Mouse (Mus musculus) cerebellum, adult 2 months (tissue): ENCODE measurements around the gene Zfp61. TPM values are rescaled to one million over a fixed set of nuclear protein-coding genes. Genes with fewer than 3 reads are reported as not detected.

ENCODE experiments used
- DNase-seq, 2 experiments: peaks; one replicate each; pipeline ENCODE4 v3.0.0; 2021
- H3K27ac ChIP-seq: fragments of 200-500 bp; 2 replicates; pipeline ENCODE4 v1.5.1; 2012; ENCODE audit warnings: low read length, control low read depth, inconsistent platforms; ENCODE audit not compliant: insufficient read depth
- H3K27me3 ChIP-seq: fragments of 200-500 bp; 2 replicates; pipeline ENCODE4 v1.6.1; 2012; ENCODE audit warnings: inconsistent platforms, mild to moderate bottlenecking, low read length, moderate library complexity; ENCODE audit not compliant: control insufficient read depth, insufficient read depth
- H3K4me1 ChIP-seq: fragments of 200-500 bp; 2 replicates; pipeline ENCODE4 v1.6.1; 2011; ENCODE audit warnings: low read length; ENCODE audit not compliant: control insufficient read depth, insufficient read depth
- H3K4me3 ChIP-seq: fragments of 200-500 bp; replicated peaks from 2 replicates; pipeline ENCODE3; 2011; ENCODE audit warnings: mild to moderate bottlenecking, low read depth, low read length, control low read depth; ENCODE audit not compliant: insufficient read depth
- CTCF ChIP-seq: fragments of 200-500 bp; IDR thresholded peaks from 2 replicates; pipeline ENCODE4 v1.5.1; 2011; ENCODE audit warnings: low read depth, mild to moderate bottlenecking, control low read depth, low read length, moderate library complexity, borderline replicate concordance; ENCODE audit not compliant: insufficient read depth
- POLR2A ChIP-seq: fragments of 200-500 bp; IDR thresholded peaks from 2 replicates; pipeline ENCODE4 v1.6.1; 2011; ENCODE audit warnings: low read length, control low read depth, borderline replicate concordance; ENCODE audit not compliant: insufficient read depth
- WGBS: fragments of 180-500 bp; shearing (Covaris S2); methylation state at CpG from one replicate; pipeline ENCODE4 v1.1.7; 2018; 5-methylcytosine and 5-hydroxymethylcytosine counted together
- polyA plus RNA-seq: library from polyadenylated mRNA; depleted of rRNA; stranded (reverse); fragments of >200 nt; gene quantifications from 2 replicates; pipeline ENCODE4 v1.2.3, GENCODE M21; 2012; rRNA removed

Gene Zfp61
- 33.0 and 36.4 TPM in 2 replicates for polyA plus RNA-seq

DNA sequence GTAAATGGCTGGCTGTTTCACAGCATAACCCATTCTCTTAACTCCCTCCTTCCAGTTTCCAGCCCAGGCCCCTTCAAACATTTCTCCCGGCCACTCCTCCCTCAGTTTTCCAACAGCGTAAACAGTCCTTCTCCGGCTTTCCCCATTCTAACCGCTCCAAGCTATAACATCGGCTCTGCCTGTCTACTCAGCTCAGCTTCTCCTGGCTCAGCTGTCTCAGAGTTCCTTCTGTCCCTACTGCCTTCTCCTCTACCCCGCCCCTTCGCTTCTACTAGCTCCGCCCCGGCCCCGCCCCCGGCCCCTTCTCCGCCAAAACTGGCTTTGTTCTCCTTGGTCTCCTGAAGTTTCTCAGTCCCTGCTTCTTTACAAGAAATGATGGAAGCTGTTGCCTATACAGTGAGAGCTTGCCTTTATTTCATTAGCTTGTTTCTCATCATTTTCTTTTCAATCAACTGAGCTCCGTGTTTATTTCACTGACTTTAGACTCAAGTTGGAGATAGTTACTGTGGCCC, at the start of gene Zfp61:
Gene Zfp61 (minus strand): TSS at position 462 of the 512 bp plus-strand sequence.
- H3K27ac ChIP-seq = no peak within 1 kb of the TSS
- no peaks in the 10 kb centered on the region for H3K4me1 ChIP-seq
- WGBS = 4% methylated on average over 13 of the region's 13 CpGs
- H3K27me3 ChIP-seq = no peaks in the 10 kb centered on the region
- peak within 1 kb of the TSS; percentile 25 for H3K4me3 ChIP-seq
- TF ChIP-seq CTCF (no peak), POLR2A (peak; percentile 24; the same call in 1 of the 2 replicates)
- peak; percentile 35 to 55 for DNase-seq

DNA sequence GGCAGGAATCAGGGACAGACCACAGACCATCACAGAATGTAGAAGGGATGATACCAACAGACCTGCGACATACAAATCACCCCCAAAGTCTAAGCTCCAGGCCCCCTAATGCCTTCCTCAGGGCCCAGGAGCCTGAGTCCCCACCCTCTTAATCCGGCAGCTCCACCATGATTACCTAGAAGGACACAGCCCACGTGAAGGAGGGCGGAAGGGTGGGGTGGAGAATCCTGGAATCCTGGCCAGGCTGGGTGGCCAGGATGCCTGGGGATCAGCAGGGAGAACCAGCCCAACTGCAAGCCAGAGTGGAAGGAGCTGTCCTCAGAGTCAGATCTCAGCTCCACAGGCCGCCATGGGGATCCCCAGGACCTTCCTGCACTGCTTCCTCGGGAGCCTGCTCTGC, 47.9 kb upstream of the Zfp61 start, which contains the start of gene Lypd5:
Gene Lypd5 (plus strand): TSS at position 301 of the 400 bp plus-strand sequence.
- H3K27me3 ChIP-seq = no peaks in the 10 kb centered on the region
- DNase-seq = no peak
- no peak within 1 kb of the TSS for H3K4me3 ChIP-seq
- TF ChIP-seq CTCF (no peak), POLR2A (no peak)
- no peaks in the 10 kb centered on the region for H3K4me1 ChIP-seq
- no peak within 1 kb of the TSS for H3K27ac ChIP-seq
- WGBS = 39% methylated on average over 6 of the region's 6 CpGs

DNA sequence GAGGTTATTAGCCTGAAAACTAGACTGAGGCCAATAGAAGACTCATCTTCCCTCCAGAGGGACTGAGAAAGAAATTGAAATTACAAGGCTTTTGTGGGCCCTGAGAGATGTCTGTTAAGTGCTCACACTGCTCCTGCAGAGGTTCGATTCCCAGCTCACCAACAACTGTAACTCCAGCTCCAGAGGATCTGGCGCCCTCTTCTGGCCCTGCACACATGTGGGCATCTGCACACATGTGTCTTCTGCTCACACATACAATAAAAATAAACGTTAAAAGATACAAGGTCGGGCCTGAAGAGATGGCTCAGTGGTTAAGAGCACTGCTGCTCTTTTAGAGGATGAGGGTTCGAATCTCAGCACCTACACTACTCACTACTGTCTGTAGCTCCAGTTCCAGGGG, 45.4 kb upstream of the Zfp61 start:
- no peak for DNase-seq
- Histone ChIP-seq H3K4me1 (no peaks in the 10 kb centered on the region), H3K27ac (no peak overlapping the region), H3K4me3 (no peak overlapping the region), H3K27me3 (no peaks in the 10 kb centered on the region)
- 63% methylated on average over 5 of the region's 5 CpGs for WGBS
- TF ChIP-seq CTCF (no peak), POLR2A (no peak)

DNA sequence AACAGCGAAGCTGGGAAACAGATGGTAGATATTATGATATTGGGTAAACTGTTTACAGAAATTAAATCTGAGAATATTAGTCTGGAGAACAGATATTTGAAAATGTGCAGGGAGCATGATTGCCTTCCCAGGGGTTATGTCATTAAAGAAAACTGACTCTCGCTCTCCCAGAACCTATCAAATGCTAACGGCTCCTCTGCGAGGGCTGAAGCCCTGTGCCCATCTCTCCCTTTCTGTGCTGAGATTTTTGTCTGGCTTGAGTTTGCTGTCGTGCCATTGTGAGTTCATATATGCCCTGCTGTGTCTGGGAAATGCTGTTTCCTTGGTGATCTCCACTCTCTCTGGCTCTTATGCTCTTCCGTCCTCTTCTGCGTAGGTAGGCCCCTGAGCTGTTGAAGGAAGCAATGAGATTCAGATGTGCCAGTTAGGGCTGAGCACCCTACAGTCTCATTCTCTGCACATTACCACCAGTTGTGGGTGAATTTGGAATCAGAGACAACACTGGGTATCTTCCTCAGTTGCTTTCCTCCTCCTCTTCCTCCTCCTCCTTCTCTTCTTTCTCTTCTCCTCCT, 42.8 kb upstream of the Zfp61 start:
- Histone ChIP-seq H3K4me3 (no peak overlapping the region), H3K27ac (no peak overlapping the region), H3K27me3 (no peaks in the 10 kb centered on the region), H3K4me1 (no peaks in the 10 kb centered on the region)
- no peak for TF ChIP-seq CTCF
- TF ChIP-seq POLR2A = no peak
- 38% methylated on average over 7 of the region's 7 CpGs for WGBS
- no peak for DNase-seq

DNA sequence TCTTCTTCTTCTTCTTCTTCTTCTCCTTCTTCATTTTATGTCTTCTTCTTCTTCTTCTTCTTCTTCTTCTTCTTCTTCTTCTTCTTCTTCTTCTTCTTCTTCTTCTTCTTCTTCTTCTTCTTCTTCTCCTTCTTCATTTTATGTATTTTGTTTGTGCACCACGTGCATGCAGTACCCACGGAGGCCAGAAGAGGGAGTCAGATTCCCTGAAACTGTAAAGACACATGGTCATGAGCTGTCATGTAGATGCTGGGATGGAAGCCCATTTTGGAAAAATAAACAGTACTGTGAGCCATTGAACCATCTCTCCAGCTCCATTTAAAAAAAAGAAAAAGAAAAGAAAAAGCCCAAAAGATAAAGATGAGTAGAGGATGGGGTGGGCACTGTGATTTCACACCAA, 37.2 kb upstream of the Zfp61 start:
- DNase-seq = no peak
- no peak for TF ChIP-seq CTCF
- TF ChIP-seq POLR2A = no peak
- Histone ChIP-seq H3K27me3 (no peaks in the 10 kb centered on the region), H3K4me1 (no peaks in the 10 kb centered on the region), H3K4me3 (no peak overlapping the region), H3K27ac (no peak overlapping the region)
- 47% methylated on average over 2 of the region's 2 CpGs for WGBS

DNA sequence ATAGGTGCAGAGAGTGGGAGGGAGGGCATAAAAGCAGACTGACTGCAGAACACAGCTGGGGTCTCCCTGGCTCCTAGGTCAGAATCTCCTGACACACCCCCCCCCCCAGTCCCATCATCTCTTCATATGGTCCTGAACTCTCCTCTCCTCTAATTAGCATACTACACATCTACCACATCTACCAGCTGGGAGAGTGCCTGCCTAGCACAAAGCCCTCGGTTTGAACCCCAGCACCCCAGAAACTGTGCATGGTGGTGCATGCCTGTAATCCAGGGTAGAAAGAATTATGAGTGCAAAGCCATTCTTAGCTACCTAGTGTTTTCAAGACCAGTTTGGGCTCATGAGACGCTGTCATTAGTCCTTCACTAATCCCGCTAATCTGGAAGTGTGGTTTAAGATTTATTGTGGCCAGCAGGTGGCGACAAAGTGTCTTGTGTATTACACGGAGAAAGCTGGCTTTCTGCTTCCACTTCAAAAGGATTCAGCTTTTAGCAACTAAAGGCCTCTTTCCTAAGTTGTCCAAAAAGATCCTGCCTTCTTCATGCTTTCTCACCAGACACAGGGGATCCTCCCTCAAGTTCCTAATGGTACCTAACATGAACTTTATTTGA, 34.8 kb upstream of the Zfp61 start:
- WGBS = 12% methylated on average over 5 of the region's 5 CpGs
- H3K4me1 ChIP-seq = no peaks in the 10 kb centered on the region
- TF ChIP-seq POLR2A (no peak), CTCF (peak; percentile 42; the same call in 1 of the 2 replicates)

DNA sequence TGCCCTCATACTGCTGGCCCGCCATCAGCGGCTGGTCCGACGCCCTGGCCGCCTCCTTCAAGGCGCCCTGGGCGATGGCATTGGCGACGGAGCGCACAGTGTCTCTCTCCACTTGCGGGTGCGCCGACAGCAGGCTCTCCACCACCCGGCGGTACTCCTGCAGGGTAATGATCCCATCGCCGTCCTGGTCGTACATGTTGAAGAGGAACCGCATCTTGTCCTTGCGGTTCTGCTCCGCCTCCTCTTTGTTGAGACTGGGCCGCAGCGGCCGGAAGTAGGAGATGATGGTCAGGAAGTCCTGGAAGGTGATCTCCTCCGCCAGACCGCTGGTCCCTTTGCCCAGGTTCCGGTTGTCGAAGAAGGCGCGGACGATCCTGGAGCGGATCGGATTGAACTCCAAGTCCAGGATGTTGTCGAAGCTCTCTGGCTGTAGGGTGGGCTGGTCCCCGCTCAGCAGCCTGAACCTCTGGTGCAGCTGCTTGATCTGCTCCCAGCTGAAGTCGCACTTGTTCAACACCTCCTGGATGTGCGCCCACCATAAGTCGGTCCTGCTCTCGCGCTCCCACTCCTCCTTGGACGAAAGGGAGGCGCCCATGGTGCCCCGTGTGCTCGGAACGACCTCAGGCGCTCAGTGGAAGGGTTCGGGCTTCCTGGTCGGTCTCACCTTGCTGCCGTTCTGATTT, 32.4 kb upstream of the Zfp61 start, which contains the start of gene Tescl:
Gene Tescl (minus strand): TSS at position 633 of the 683 bp plus-strand sequence.
- Histone ChIP-seq H3K4me3 (no peak within 1 kb of the TSS), H3K4me1 (no peaks in the 10 kb centered on the region), H3K27ac (no peak within 1 kb of the TSS), H3K27me3 (no peaks in the 10 kb centered on the region)
- DNase-seq = peak; percentile 33 to 35
- 49% methylated on average over 49 of the region's 49 CpGs for WGBS
- TF ChIP-seq POLR2A (no peak), CTCF (no peak)

More for the DNA sequence above, 34.8 kb upstream of the Zfp61 start:
- Histone ChIP-seq H3K27ac (no peak overlapping the region), H3K4me3 (no peak overlapping the region), H3K27me3 (no peaks in the 10 kb centered on the region)
- DNase-seq = peak; percentile 52 to 61
